Mouse (Mus musculus): ENCODE data around the gene Sept6. TPM values are rescaled to one million over a fixed set of nuclear protein-coding genes. Genes with fewer than 3 reads are reported as not detected.

The Sept6 gene
- total RNA-seq, 4 experiments from 2014 or later: 58.3 to 63.0 (median 59.2) TPM

- DNase-seq (ENCODE audit: low spot score in 2 of 2): no peak
Measured at GRCm38 (mm10) chrX:36864609-36865328, 126.8 kb downstream of the Sept6 start.

GRCm38 (mm10) chrX:36863766-36864608 lies 127.6 kb downstream of the Sept6 start:
- peak; percentile 68 to 69 for DNase-seq (ENCODE audit: low spot score in 2 of 2)

Other genes starting within 250 kb of the Sept6 start
- 1 to 10 TPM in 1 of 4 experiments, under 1 TPM in 2, not detected in 1; 0.73 to 1.4 (median 0.97) TPM for gene Slc25a43, start 248.1 kb downstream of the Sept6 start, total RNA-seq (2022)
- gene Slc25a5, start 196.1 kb downstream of the Sept6 start, total RNA-seq (2022): 100 to 1,000 TPM; 337 to 365 (median 350) TPM
- 10 to 100 TPM; 38.8 to 46.3 (median 44.9) TPM for gene Ube2a, start 117.9 kb downstream of the Sept6 start, total RNA-seq (2022)
- gene C330007P06Rik, start 117.7 kb downstream of the Sept6 start, total RNA-seq (2022): 10 to 100 TPM; 36.4 to 42.3 (median 37.5) TPM
- 10 to 100 TPM; 26.9 to 32.9 (median 31.2) TPM for gene Nkrf, start 88.9 kb downstream of the Sept6 start, total RNA-seq (2022)
- not detected for gene Sowahd, start 57.1 kb upstream of the Sept6 start, total RNA-seq (2022)
- gene Rpl39, start 93.6 kb upstream of the Sept6 start, total RNA-seq (2022): 100 to 1,000 TPM; 240 to 296 (median 268) TPM
- 10 to 100 TPM; 18.1 to 20.1 (median 19.6) TPM for gene Upf3b, start 118.5 kb upstream of the Sept6 start, total RNA-seq (2022)
- gene Nkap, start 135.0 kb upstream of the Sept6 start, total RNA-seq (2022): 10 to 100 TPM; 12.1 to 14.0 (median 12.6) TPM
- gene Akap14, start 177.0 kb upstream of the Sept6 start, total RNA-seq (2022): under 1 TPM in 1 of 4 experiments, not detected in 3; 0.20 TPM
- 100 to 1,000 TPM; 160 to 253 (median 215) TPM for gene Ndufa1, start 199.4 kb upstream of the Sept6 start, total RNA-seq (2022)
- gene Rnf113a1, start 199.5 kb upstream of the Sept6 start, total RNA-seq (2022): 1 to 10 TPM; 6.7 to 8.2 (median 7.6) TPM
- gene Gm9, start 219.2 kb upstream of the Sept6 start, total RNA-seq (2022): not detected
- not detected for gene Rhox1, start 230.5 kb upstream of the Sept6 start, total RNA-seq (2022)